Mouse (Mus musculus) mesoderm, embryonic 11.5 days (tissue): ENCODE data around the gene Rbfox1.

ENCODE experiments used
- DNase-seq: peaks from one replicate; pipeline ENCODE4 v3.0.0-alpha.2; 2012; ENCODE audit warnings: low read depth, low spot score

The Rbfox1 gene

DNA sequence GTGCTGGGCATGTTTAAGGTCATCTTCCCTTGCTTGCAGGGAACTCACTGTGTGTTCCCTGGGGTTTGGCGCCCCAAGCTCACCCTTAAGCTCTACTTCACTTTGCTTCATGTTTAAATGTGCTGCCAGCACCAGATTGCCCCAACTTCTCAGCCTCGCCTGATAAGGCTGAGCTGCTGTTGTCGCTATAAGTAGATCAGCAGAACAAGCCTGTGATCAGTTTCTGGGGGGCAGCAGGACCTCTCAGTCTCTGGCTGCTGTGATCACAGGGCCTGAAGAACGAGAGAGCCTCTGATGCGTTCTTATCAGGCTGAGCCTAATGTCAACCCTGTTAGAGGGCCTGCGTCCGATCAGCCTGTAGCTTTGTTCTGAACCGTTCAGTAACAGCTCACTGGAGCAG, 1255.8 kb downstream of the Rbfox1 start:
- no peak for DNase-seq

DNA sequence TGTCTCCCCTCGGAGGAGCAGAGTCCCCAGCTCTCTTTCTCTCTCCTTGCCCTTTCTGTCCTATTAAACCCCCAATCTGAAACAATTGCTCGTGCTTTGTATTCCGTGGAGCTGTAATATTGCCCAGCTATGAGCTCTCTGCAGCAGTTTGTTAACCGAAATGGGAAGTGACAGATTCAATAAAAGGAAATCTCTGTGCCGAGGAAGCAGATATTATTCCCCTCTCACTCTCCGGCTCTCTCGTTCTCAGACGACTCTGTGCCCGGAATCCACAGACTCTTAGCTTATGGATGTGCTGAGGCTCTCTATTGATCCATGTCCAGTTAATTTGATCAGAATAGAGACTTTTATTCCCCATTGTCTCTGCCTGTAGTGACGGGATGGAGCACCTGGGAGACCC, 1260.3 kb downstream of the Rbfox1 start:
- DNase-seq = no peak

DNA sequence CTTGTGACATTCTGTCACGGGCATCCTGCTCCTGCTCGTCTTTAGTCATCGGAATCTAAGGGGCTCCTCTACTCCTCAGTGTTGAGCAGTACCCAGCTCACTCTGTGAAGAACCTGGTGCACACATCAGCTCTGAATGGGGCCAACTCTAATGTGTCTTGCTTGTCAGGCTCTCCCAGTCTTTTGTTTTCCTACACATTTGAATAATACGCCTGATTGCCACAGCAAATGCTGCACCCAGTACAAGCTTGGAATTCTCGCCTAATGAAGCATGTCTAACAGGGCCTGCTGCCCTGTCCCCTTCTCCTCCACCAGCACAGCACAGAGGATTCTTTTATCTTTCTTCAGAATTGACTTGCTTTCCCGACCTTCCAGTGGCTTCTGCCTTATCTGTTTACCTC, 1261.3 kb downstream of the Rbfox1 start:
- DNase-seq = peak; percentile 42

DNA sequence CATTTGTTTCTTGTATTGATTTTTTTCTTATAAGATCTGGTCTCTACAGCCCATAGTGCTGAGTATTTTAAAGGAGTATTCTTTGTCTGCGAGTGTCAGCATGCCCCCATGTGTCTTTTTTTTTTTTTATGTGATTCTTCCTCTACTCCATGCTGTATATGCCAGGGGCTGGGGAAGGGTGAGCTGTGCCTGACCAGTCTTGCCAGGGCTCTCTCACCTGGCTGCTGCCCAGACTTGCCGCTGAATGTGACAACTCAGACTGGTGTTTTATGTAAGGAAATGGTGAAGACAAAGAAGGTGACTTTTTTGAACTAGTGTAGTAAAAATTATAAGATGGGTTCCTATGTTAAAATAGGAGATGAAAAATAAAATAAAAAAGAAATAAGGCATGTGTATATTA, 1262.7 kb downstream of the Rbfox1 start:
- DNase-seq = no peak

DNA sequence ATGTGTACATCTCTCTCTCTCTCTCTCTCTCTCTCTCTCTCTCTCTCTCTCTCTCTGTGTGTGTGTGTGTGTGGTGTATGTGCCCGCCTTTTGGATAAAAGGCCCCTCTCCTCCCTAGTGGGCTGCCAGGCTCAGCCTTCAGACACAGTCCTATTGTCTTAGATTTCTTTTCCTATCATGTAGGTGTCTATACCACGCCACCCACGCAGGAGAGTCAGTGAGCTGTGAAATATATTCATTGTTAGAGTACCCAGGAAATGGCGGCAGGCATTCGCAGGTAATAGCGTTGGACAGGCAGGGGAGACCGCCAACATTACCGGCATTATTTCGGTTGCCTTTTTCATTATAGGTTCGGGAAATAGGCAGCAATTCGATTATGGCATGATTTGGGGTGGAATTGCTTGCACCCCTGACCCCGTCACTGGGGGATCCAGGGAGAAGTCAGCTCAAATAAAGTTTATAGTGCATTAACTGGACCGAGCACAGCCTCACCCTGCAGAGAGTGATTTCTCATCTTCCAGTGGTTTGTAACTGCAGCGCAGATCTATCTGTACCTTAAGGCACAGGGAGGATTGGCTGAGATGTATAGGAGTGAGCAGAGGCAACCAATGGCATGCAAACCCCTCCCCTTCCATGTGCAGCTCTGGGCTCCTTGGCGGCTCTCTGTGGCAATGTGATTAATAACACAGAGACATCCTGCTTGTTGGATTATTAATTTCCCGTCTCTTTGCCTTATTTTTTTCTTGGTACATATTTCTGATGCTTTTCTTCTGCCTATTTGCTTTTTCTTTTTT, 1264.1 kb downstream of the Rbfox1 start:
- DNase-seq = peak; percentile 55

DNA sequence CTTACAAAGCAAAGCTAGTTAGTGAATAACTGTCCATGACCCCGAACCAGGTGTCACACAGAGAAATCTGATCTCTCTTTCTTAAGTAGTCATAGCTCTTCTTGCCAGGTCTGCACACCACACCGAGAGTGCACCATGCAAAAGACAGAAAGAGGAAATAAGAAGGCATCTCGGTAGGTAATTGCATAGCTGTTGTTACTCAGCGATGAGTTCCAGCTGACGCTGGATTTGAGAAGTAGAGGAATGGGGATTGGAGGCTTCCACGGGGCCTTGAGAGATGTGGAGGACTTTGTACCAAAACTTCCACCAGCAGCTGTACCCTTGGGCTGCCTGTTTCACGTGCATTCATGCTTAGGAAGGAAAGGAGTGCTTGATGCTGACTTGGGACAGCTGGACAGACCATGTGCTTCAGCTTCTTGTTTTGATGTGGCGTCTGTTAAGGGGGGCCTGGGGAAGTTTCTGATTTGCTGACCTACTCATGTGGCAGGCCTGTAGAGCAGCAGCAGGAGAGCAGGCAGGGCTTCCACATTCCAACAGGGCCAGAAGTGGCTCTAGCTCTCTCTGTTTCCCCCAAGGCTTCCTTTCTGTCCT, 1265.1 kb downstream of the Rbfox1 start:
- peak; percentile 44 for DNase-seq

DNA sequence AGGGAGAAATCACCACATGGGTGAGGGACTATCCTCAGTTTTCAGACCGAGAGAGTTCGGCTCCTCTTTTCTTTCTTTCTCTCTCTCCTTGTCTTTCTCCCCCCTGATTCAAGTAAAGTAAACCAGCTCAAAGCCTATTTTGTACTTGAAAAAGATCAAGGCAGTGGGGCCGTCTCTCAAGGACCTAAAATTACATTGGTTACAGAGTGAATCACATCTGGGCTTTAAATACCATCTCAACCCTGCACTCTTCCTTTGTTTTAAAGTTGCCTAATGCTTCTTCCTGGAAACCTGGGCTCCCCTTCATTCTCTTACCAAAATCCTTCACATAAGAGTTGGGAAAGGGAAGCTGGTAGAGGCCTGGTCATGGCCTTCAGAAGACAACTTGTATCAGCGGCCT, 1267.2 kb downstream of the Rbfox1 start:
- no peak for DNase-seq

DNA sequence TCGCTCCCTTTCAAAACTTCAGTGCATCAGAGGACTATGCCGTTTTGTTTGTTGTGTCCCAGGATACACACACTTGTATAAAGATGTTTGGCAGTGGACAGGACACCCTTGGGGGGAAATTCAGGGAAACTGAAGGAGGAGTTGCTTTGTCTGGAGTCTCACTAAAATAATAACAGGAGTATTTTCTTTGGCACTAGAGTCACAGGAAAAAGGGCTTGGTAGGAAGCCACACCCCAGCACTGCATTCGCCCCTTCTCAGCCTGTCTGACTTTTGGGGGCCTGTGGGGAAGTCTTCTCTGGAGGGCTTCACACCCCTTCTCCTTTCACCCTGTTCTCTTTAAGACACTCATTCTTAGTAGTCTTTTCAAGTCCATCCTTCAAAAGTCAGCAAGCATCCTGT, 1269.5 kb downstream of the Rbfox1 start:
- no peak for DNase-seq

DNA sequence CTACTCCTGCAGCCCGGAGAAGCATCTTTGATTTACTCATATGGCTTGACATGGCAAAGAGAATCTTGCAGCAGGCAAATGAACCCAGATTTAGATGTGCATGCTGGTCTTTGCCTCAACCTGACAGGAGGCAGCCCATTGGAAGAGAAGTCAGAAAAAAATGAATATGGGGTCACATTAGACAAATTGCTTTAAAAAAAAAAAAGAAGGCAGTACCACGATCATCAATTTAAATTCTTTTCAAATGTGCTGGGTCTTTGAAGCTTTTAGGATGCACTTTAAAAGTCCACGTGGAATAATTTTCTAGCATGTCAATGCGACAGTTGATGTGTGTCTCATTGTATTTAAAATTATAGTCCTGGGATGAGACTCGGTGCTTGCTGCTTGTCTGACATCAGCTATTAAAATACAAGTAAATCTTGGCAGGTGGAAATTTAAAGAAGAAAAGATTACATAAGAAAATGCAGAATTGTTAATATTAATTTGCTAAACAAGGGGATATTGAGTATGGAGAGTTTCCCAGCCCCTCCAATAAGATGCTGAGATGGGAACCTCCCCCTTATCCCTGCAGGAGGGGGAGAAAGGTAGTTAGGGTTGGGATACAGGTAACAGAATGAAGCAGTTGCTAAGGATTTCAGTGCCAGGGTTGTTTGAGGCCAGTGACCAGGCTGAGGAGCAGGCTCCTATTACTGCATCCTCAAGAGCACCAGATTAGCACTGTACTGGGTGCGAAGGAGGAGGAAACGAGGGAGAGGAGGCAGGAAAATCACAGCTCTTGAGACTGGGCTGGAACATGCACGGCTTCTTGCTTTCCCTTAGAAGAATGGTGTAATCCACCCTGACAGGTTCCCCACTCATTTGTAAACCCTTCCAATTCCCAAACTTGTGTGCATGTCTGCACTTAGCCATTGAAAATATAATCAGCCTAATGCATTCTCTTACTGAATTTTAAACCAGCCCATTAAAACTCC, 1274.0 kb downstream of the Rbfox1 start:
- DNase-seq = no peak

DNA sequence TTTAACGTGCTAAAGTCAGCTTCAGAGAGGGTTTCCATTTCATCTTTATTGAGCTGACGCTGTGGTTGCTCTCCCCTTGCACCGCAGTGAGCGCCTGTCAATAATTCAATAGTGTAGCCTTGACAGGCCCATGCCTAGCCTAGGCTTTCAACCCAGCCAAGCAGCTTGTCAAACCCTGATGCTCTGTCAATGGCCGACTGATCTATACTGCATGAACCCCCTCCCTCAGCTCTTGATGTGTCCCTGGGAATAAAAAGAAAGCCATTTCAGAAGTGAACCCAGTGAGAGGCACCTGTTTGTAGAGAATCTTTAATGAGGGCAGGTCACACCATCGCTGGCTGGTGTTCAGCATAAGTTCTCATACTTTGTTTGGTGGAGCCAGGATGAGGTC, 1274.7 kb downstream of the Rbfox1 start:
- no peak for DNase-seq

DNA sequence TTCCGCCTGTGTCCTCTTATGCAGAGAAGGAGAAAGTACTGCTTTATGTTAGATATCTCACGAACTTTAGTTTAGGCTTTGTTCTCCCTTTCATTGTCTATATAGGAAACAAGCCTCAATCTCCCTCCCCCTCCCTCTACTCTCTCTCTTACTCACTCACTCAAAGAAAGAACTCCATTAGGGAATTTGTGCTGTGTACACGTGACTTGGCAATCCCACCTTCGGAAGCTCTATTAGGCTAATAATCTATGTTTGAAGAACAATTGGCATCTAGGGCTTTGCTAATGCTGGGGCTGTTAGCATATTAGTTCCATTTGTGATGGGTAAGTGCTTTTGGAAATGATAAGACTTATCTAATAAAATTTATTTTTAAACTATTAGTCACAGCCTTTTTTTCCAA, 1277.0 kb downstream of the Rbfox1 start:
- no peak for DNase-seq

DNA sequence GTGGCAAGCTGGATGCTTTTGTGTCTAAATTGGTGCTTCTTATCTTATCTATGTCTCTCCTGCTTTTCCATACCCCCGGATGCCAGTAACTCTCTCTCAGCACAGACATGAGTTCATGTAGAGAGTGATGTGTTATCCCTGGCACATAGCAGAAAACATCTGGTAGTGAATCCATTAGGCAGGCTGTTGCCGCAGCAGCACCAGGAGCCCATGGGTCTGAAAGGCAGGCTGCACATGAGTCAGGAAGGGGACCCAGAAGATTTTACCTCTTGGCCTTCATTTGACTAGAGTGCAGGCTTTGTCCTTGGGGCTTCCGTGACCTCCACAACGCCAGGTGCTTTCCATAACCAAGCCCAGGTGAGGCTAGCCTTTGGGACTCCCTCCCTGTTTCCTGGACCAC, 1278.5 kb downstream of the Rbfox1 start:
- no peak for DNase-seq

DNA sequence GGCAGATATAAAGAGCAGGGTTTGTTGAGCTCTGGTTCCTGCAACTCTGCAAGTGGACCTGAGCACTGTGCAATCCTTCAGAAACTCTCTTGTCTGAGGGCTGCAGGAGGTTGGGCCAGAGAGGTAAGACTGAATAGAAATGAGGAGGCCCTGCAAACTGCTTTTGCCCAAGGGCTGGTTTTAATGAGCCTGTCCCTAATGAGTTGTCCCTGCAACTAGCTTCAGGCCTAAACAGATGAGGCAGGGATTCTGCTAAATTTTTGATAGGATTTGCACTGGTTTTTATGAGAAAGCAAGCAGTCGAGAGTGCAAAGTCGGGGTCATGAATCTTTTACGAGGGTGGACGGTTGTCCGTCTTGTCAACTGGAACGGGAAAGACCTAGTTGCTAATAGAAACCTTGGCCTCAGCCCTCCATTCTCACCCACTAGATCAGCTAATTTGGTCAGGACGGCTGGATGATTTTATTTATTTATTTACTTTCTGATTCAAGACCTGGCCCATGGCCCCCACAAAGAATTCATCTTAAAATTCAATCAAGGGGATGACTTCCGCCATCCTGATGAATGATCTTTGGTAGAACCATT, 1279.1 kb downstream of the Rbfox1 start:
- no peak for DNase-seq

DNA sequence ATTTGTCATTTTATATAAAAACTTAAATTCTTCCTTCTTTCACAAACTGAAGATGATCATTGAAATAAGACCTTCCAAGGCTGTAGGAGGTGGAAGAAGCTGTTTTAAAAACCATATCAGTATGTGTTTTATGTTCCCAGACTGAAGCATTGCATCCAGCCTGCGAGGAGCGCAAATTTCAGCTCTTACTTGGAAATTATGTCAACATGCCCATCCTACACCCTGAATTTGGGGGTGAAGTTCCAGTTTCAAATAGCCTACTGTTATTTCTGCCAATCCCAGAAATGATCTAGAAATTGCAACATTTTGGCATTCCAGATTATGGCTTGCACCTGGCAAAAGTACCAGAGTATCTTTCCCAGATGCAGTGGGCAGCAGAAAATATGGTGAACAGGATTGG, 1290.8 kb downstream of the Rbfox1 start:
- DNase-seq = no peak

DNA sequence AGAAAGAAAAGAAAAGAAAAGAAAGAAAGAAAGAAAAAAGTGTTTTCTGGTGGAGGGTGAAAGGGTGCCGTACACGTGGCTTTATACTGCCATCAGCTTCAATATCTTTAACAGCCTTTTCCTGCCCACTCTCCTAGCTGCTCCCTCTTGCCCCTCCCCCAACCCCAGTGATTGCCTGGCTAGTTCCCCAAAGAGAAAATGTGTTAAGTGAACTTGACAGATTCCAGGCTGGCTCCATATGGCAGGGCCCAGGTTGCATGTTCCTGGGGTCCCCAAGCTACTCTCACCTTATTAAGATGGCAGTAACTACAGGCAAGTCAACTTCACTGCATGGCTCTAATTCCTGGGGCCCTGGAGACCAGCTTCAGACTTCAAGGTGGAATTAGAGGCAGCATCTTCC, 1302.6 kb downstream of the Rbfox1 start:
- DNase-seq = peak; percentile 15

DNA sequence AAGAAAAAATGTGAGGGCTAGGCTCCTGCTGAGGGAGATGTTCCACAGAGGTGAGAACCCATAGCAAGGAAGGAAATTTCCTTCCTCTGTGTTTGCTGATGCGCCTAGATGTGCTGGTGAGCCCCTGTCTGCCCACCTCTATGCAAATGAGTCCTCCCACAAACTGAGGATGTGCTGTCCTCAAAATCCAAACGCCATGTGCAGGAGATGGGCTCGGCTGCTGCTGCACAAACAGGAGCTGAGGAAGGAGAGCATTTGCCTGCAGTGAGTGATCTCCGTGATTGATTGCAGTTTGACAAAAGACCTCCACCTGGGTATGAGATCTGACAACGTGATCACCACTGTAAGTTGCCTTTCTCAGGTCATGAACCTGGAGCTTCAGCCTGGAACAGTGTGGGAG, 1308.4 kb downstream of the Rbfox1 start:
- DNase-seq = no peak

DNA sequence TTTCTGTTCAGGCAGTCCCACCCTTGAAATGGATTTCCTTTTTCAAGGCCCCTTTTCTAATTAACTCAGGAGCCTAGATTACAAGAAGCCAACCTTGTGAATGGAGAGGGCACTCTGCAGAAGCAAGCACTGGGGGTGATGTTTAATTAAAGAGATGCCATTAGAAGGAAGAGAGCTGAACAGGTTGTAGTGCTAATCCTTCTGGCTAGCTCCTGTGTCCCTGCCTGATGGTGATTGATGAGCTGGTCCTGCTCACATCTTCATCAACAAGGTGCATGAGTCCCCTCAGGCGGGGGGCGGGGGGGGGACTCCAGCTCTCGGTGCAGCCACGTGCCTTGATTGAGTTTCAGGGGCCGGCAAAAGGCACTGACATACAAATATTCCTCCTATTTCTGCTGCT, 1312.8 kb downstream of the Rbfox1 start:
- DNase-seq = no peak

DNA sequence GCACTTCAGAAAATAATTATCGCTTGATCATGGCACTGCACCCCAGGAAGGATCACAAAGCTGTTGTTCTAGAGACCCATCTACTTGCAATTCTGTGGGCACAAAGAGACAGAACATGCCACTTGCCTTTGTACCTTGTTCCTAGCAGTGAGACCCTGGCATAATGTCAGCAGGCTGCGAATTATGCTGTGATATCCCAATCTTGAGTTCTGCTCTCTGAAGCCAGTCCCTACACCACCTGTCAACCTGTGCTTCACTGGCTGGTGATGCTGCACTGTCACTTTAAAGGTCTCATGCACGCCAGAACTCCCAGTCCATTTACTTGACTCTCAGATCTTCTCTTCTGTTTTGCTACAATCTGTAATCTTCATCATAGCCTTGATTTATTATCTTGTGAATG, 1315.1 kb downstream of the Rbfox1 start:
- DNase-seq = no peak

DNA sequence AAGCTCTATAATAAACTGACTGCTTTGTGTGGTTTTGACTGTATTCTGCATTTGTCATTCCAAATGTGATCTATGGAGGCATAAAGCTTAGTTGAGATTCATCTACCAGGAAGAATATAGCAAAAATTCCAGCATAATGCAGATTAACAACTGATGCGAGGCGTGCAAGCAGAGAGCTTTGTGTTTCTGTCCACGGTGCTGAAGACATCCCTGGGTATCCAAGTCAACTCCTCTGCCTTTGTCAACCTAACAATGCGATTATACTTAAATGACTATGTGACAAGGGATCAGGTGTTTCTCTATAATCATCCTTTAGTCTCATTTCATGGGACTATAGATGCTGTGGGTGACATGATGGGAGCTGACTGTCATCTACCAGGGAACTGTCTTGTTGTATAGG, 1316.7 kb downstream of the Rbfox1 start:
- DNase-seq = no peak

DNA sequence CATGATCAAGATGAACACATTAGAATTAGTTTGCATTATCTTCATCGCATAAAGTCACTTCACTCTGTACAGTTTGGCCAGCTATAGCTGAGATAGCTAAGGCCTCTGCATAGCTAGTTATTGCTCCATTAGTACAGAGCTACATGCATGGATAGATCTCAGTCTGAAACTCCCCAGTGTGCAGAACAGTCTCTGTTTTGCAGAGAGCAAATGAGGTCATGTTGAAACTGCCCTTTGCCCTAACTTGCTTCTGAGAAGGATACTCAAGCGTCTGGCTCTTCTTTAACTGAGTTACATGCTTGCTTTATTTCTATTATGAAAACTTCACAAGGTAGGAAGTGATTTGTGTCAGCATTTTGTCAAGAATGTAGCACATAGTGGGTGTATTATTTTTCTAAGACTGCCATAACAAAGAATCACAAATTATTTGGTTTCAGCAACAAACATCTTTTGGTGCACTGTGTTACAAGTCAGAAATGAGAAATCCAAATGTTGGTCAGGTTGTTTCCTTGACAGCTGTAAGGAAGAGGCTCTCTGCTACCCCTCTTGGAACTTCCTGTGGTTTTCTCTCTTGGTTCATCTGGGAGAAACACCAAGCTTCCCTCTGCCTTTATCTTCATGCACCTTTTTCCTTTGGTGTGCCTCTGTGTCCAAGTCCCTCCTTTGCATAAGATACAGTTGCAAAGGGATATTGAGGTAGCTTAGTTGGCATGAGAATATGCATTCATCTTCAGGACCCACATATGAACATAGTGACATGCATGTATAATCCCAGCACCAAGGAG, 1321.2 kb downstream of the Rbfox1 start:
- no peak for DNase-seq

DNA sequence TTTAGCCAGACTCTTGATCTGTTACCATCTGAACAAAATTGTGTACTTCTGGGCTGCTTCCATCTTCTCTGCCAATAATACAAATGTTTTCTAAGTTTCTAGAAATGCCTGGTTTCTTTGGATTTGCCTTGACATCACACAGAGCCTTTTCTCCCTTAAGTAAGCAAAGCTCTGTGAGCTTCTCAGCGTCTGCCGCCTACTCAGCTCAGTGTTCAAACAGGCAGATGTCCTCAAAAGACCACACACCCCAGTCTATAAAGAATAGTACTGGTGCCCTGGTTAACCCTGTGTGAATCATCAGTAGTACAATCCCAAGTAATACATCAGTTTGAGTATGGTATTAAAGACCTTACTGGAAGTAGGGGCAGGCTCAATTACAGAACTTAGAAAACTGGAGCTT, 1322.4 kb downstream of the Rbfox1 start:
- DNase-seq = no peak
